Comparison of ENCODE assay signal across 7 mouse cellular contexts in the genomic region with DNA sequence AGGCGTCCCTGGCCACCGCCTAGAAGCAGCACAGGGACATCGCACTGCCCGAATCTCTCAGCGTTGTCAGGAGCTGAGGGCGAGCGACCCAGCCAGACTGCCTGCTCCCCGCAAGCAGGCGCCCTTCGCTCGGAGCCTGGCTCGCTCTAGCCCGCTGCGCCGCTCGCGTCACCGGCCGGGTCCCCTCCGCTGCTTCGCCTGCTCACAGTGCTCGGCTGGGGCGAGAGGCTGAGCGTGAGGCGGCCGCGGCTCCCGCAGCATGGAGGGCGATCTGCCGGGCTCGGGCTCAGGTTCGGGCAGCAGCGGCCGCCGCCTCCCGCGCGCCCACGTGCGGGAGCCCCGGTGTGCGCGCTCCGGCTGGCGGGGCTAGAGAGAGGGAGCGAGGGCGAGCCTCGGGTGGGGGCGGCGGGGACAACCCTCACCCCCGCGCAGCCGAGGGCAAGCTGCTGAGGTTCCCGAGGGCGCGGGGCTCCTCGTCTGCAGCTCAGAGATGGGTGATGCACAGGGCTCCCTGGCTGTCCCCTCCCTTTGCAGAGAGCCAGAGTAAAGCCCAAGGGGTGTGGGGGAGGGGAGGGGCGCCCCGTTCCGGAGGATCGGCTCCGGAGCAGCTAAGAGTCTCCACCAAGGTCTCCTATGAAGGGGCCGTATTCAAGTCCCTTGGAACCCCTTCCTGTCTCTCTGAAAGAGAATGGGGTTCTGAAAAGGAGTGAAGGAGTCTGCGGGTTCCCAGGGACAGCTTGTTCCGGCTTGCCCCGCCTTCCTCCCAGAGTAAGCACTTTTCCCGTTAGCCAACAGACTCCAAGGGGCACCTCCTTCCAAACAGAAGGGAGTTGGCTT. TPM values are rescaled to one million over a fixed set of nuclear protein-coding genes. Genes with fewer than 3 reads are reported as not detected.
A peak's percentile ranks its signal among the peaks of the same experiment; 100 is the strongest.
DNase-seq lines count a peak whose midpoint lies in the region; ATAC-seq lines count a peak whose summit lies in the region.

Gene Sgcd (minus strand): TSS at position 273 of the 837 bp plus-strand sequence.

- WGBS in hindbrain, embryonic 14.5 days = 1% methylated on average over 63 of the region's 67 CpGs
- WGBS in midbrain, embryonic 15.5 days = 1% methylated on average over 63 of the region's 67 CpGs

- H3K4me1 ChIP-seq in hindbrain, embryonic 14.5 days (replicated peaks; ENCODE audit: control insufficient read depth, insufficient read depth, low read length) = peaks cover 10% of the 10 kb centered on the region
- peaks cover 14% of the 10 kb centered on the region for H3K4me1 ChIP-seq in midbrain, embryonic 15.5 days

- peak within 1 kb of the TSS; percentile 86 for H3K9ac ChIP-seq in hindbrain, embryonic 14.5 days
- peak within 1 kb of the TSS; percentile 77 for H3K9ac ChIP-seq in midbrain, embryonic 15.5 days

- H3K36me3 ChIP-seq in hindbrain, embryonic 14.5 days (replicated peaks; ENCODE audit: control insufficient read depth, insufficient read depth) = no peaks in the 10 kb centered on the region
- no peaks in the 10 kb centered on the region for H3K36me3 ChIP-seq in midbrain, embryonic 15.5 days (replicated peaks)

- H3K4me3 ChIP-seq in hindbrain, embryonic 14.5 days (replicated peaks; ENCODE audit: low read length) = peak within 1 kb of the TSS; percentile 65
- H3K4me3 ChIP-seq in midbrain, embryonic 15.5 days = peak within 1 kb of the TSS; percentile 72

- H3K27ac ChIP-seq in hindbrain, embryonic 14.5 days = peak within 1 kb of the TSS; percentile 81
- peak within 1 kb of the TSS; percentile 87 for H3K27ac ChIP-seq in midbrain, embryonic 15.5 days

- peak; percentile 88 for ATAC-seq in hindbrain, embryonic 14.5 days (ENCODE audit: low FRiP score)
- peak; percentile 94 for ATAC-seq in midbrain, embryonic 15.5 days (replicated peaks)

- 0 out of 2 replicates have a peak, but pooled peaks cover 5% of the 10 kb centered on the region for H3K27me3 ChIP-seq in hindbrain, embryonic 14.5 days (ENCODE audit: control insufficient read depth, insufficient read depth, low read length)
- no peaks in the 10 kb centered on the region for H3K27me3 ChIP-seq in midbrain, embryonic 15.5 days (replicated peaks)

- H3K9me3 ChIP-seq in hindbrain, embryonic 14.5 days (ENCODE audit: control insufficient read depth, low read length) = no peaks in the 10 kb centered on the region
- H3K9me3 ChIP-seq in midbrain, embryonic 15.5 days = no peaks in the 10 kb centered on the region

- peak; percentile 51 for DNase-seq in adrenal gland, adult 2 months
- peak; percentile 28 to 60 for DNase-seq in cerebellum, postnatal 4 days (ENCODE audit: low spot score in 2 of 2)
- no peak for DNase-seq in gastrocnemius, adult 8-10 months (ENCODE audit: low spot score in 2 of 2)
- peak; percentile 61 for DNase-seq in hindbrain, embryonic 14.5 days (ENCODE audit: low spot score)
- DNase-seq in left cerebral cortex, postnatal 14 days (ENCODE audit: low spot score in 2 of 2) = peak; percentile 23 to 54
- peak; percentile 55 for DNase-seq in testis, postnatal 10 days (ENCODE audit: low spot score)

- intact Hi-C loops in left cerebral cortex, postnatal 14 days (cut with DNase I) = no loop called here

- H3K4me2 ChIP-seq in hindbrain, embryonic 14.5 days (replicated peaks) = peak within 1 kb of the TSS; percentile 85
- H3K4me2 ChIP-seq in midbrain, embryonic 15.5 days = peak within 1 kb of the TSS; percentile 89

RNA-seq across cellular contexts. Expression of gene Sgcd, which starts in this region (rescaled TPM):
- total RNA-seq in adrenal gland, adult 2 months (2021) = 10 to 100 TPM; 10.1 to 21.0 TPM
- polyA plus RNA-seq in adrenal gland, adult 2 months (2012; rRNA removed) = 0.89 and 0.93 TPM in 2 replicates
- total RNA-seq in gastrocnemius, adult 8-10 months (2022) = 10 to 100 TPM; 62.6 to 82.0 (median 77.1) TPM
- 5.1 and 5.7 TPM in 2 replicates for polyA plus RNA-seq in hindbrain, embryonic 14.5 days (2014; fragmentation: Nextera tagmentation; extraction: Ambion mirVana)
- 10 to 100 TPM; 14.1 to 16.8 TPM for total RNA-seq in left cerebral cortex, postnatal 14 days (2021)
- 6.5 TPM in 2 replicates for polyA plus RNA-seq in midbrain, embryonic 15.5 days (2015; fragmentation: Nextera tagmentation; extraction: Ambion mirVana)

Comparison
In these comparisons a context has a peak if more than half of its experiments do, and no peak if none do; other contexts are left out.
1. DNase-seq: peak in adrenal gland, adult 2 months (single experiment), cerebellum, postnatal 4 days (2 of 2), hindbrain, embryonic 14.5 days (single experiment), left cerebral cortex, postnatal 14 days (2 of 2) and testis, postnatal 10 days (single experiment); none in gastrocnemius, adult 8-10 months (0 of 2).